Mouse (Mus musculus) limb, embryonic 14.5 days (tissue): ENCODE measurements around the gene Rsrc1. TPM values are rescaled to one million over a fixed set of nuclear protein-coding genes. Genes with fewer than 3 reads are reported as not detected.

Experiments used
- ATAC-seq: fragments of 200-750 bp; cut with Nextera tagmentation; 2 replicates; pipeline ENCODE4 v1.8.0; 2017; ENCODE audit warnings: low read depth, moderate number of reproducible peaks, moderate TSS enrichment; ENCODE audit not compliant: low FRiP score
- DNase-seq: peaks from one replicate; pipeline ENCODE4 v3.0.0-alpha.2; 2015; ENCODE audit warnings: low spot score
- H3K27ac ChIP-seq: fragments of 300-500 bp; sonication (generic); replicated peaks from 2 replicates; pipeline ENCODE4 v1.5.1; 2014; ENCODE audit warnings: low read depth, mild to moderate bottlenecking, low read length, moderate library complexity, mixed read lengths
- H3K27me3 ChIP-seq: fragments of 300-500 bp; sonication (generic); 2 replicates; pipeline ENCODE4 v1.6.1; 2014; ENCODE audit warnings: low read length, mixed read lengths; ENCODE audit not compliant: control insufficient read depth, insufficient read depth
- H3K36me3 ChIP-seq: fragments of 300-500 bp; sonication (generic); 2 replicates; pipeline ENCODE4 v1.6.1; 2014; ENCODE audit warnings: mild to moderate bottlenecking, low read length, moderate library complexity, mixed read lengths; ENCODE audit not compliant: control insufficient read depth, insufficient read depth
- H3K4me1 ChIP-seq: fragments of 300-500 bp; sonication (generic); 2 replicates; pipeline ENCODE4 v1.6.1; 2014; ENCODE audit warnings: antibody characterized with exemption, low read length, mixed read lengths; ENCODE audit not compliant: control insufficient read depth, insufficient read depth
- H3K4me2 ChIP-seq: fragments of 300-500 bp; sonication (generic); replicated peaks from 2 replicates; pipeline ENCODE4 v1.6.1; 2014; ENCODE audit warnings: low read depth, mild to moderate bottlenecking, low read length, moderate library complexity; ENCODE audit not compliant: severe bottlenecking
- H3K4me3 ChIP-seq: fragments of 300-500 bp; sonication (generic); replicated peaks from 2 replicates; pipeline ENCODE4 v1.5.1; 2014; ENCODE audit warnings: low read length
- H3K9ac ChIP-seq: fragments of 300-500 bp; sonication (generic); 2 replicates; pipeline ENCODE4 v1.6.1; 2014; ENCODE audit warnings: mild to moderate bottlenecking, low read depth, low read length, moderate library complexity; ENCODE audit not compliant: severe bottlenecking
- H3K9me3 ChIP-seq: fragments of 300-500 bp; sonication (generic); 2 replicates; pipeline ENCODE4 v1.6.1; 2016; ENCODE audit warnings: low read length; ENCODE audit not compliant: control insufficient read depth
- POLR2A ChIP-seq: fragments of 200-500 bp; IDR thresholded peaks from 2 replicates; pipeline ENCODE4 v1.8.0; 2012; ENCODE audit warnings: inconsistent platforms, mild to moderate bottlenecking, moderate library complexity, borderline replicate concordance; ENCODE audit not compliant: insufficient read depth, insufficient read length; ENCODE audit errors: extremely low read depth
- WGBS: fragments of 180-500 bp; shearing (Covaris S2); extraction: QIAGEN DNeasy Blood & Tissue Kit; methylation state at CpG from one replicate; pipeline ENCODE4 v1.1.7; 2014; 5-methylcytosine and 5-hydroxymethylcytosine counted together
- polyA plus RNA-seq, 2 experiments: library from polyadenylated mRNA; depleted of rRNA in 1 of 2; stranded (reverse) in 1 of 2; unstranded in 1 of 2; fragments of >200 nt; fragmentation: Nextera tagmentation in 1 of 2; extraction: Ambion mirVana in 1 of 2; gene quantifications; 2 replicates each; pipeline versions ENCODE4 v1.2.1 to v1.2.3; 2012 to 2014

Gene Rsrc1
- polyA plus RNA-seq, 2 experiments, result 22.9 to 41.8 TPM

DNA sequence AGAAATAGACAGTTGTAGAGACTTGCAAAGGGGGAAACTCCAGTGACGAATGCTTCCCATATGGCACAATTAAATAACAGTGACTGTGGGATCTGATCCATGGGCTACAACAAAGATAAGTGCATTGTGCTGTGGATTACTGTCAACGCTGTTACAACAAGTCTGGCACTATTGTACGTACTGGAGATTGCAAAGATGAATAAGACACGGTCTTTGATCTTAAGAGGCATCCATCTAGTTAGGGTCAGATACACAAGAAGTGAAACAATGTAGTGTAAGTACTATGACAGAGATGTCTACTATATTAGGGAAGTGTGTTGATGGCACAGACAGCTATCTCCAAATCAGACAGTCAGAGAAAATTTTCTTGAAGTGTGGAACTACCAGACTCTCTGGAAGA is 135.1 kb downstream of the Rsrc1 start:
- H3K9ac ChIP-seq, result no peak overlapping the region
- no peaks in the 10 kb centered on the region for H3K36me3 ChIP-seq
- no peak overlapping the region for H3K4me3 ChIP-seq
- 80% methylated on average over 4 of the region's 4 CpGs for WGBS
- H3K4me2 ChIP-seq, result no peak overlapping the region
- H3K9me3 ChIP-seq, result no peaks in the 10 kb centered on the region
- no peaks in the 10 kb centered on the region for H3K4me1 ChIP-seq
- H3K27me3 ChIP-seq, result no peaks in the 10 kb centered on the region
- TF ChIP-seq POLR2A, result no peak
- no peak for ATAC-seq
- no peak for DNase-seq
- no peak overlapping the region for H3K27ac ChIP-seq

DNA sequence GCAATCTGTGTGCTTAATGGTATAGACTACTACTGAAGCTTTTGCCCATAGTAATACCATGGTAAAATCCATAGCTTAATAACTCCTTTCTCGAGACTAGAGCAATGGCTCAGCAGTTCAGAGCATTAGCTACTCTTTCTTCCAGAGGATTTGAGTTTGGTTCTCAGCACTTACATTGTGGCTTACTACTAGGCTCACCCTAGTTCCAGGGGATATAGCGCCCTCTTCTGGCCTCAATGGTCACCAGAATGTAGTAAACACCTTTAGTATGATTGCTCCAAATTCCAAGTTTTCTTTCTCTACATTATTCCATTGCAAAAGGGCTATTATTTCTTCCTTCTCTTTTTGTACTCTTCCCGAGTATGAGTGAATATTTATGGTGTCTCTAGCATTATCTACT is 151.3 kb downstream of the Rsrc1 start:
- Histone ChIP-seq H3K4me2 (no peak overlapping the region), H3K9ac (no peak overlapping the region), H3K9me3 (peaks cover 15% of the 10 kb centered on the region), H3K36me3 (no peaks in the 10 kb centered on the region), H3K4me3 (no peak overlapping the region), H3K4me1 (no peaks in the 10 kb centered on the region), H3K27me3 (no peaks in the 10 kb centered on the region), H3K27ac (no peak overlapping the region)
- no peak for ATAC-seq
- no peak for TF ChIP-seq POLR2A
- WGBS, result 77% methylated on average over 3 of the region's 3 CpGs
- no peak for DNase-seq

DNA sequence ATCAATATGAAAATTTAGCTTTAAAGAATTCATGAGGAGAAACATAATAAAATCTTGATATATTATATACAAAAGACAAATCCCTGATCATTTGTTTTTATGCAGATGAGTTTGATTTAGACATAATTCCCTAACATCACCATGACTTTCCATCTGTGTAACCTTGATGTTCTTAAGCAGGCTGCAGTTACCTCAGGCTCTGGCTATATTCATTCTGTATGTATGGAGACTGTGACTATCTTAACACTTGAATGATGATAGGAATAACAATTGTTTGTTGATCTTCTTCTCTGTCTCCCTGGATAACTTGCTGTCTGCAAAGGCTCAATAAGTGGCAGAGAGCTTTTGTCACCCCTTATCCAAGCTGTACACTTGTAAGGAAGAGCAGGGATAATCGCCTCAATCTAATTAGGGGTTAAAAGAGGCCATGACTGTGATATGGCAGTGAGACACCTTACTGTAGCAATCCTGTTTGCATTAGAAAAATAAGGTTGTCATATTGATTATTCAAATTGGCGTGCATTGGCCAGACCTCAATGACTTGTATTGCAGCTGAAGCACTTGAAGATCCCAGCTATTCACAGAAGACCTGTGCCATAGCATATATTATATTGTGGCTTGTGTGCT is 154.7 kb downstream of the Rsrc1 start:
- no peak overlapping the region for H3K27ac ChIP-seq
- H3K27me3 ChIP-seq, result no peaks in the 10 kb centered on the region
- H3K4me1 ChIP-seq, result no peaks in the 10 kb centered on the region
- no peak overlapping the region for H3K4me3 ChIP-seq
- H3K4me2 ChIP-seq, result no peak overlapping the region
- 90% methylated on average over 2 of the region's 2 CpGs for WGBS
- no peak for ATAC-seq
- no peaks in the 10 kb centered on the region for H3K9me3 ChIP-seq
- DNase-seq, result no peak
- TF ChIP-seq POLR2A, result no peak
- no peak overlapping the region for H3K9ac ChIP-seq
- H3K36me3 ChIP-seq, result no peaks in the 10 kb centered on the region

DNA sequence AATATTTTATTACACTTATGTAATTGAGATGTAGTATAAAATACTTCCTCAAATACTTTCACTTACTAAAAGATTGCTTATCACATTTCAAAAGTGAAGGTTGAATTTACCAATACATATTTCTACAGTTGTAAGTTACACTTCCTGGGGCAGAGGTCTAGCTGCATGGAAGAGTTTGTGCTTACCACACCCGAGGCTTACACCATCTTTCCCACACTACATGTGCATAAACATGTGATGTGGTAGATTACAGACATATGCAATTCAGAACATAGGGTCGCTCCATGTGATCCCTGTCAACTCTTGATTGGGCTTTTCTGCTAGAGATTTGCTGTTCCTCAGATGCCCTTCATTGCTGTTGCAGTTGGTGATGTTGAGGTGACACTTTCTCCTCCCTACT is 163.8 kb downstream of the Rsrc1 start:
- H3K36me3 ChIP-seq, result no peaks in the 10 kb centered on the region
- no peak overlapping the region for H3K4me2 ChIP-seq
- 89% methylated on average over 2 of the region's 2 CpGs for WGBS
- DNase-seq, result no peak
- H3K27ac ChIP-seq, result no peak overlapping the region
- peaks cover 3% of the 10 kb centered on the region; the same call in 1 of the 2 replicates for H3K9me3 ChIP-seq
- no peaks in the 10 kb centered on the region for H3K4me1 ChIP-seq
- no peaks in the 10 kb centered on the region for H3K27me3 ChIP-seq
- TF ChIP-seq POLR2A, result no peak
- H3K4me3 ChIP-seq, result no peak overlapping the region
- no peak for ATAC-seq
- H3K9ac ChIP-seq, result no peak overlapping the region

DNA sequence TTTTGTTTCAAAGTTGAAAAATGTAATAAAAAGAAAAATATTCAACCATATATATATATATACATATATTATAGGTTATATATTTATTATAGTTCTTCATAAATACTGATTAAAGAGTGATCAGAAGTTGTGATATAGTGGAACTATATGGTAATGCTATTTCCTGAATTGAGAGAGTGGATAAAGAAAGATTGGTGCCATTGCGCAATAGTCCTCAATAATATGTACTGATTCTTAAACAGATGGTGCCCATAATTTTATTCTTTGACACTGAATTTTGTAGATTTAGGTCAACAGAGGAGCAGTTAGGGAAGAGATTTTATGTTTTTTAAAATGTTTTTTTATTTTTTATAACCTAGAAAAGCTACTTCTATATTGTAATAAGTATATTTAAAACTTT is 165.1 kb downstream of the Rsrc1 start:
- H3K27me3 ChIP-seq, result no peaks in the 10 kb centered on the region
- peaks cover 3% of the 10 kb centered on the region; the same call in 1 of the 2 replicates for H3K9me3 ChIP-seq
- no peaks in the 10 kb centered on the region for H3K36me3 ChIP-seq
- no peak overlapping the region for H3K27ac ChIP-seq
- no peak overlapping the region for H3K4me2 ChIP-seq
- TF ChIP-seq POLR2A, result no peak
- H3K4me3 ChIP-seq, result no peak overlapping the region
- DNase-seq (no peak), ATAC-seq (no peak)
- 83% methylated on average over 1 of the region's 1 CpGs for WGBS
- H3K9ac ChIP-seq, result no peak overlapping the region
- no peaks in the 10 kb centered on the region for H3K4me1 ChIP-seq
